Mouse (Mus musculus) MEL (cell line): ENCODE measurements around the gene Casc3.

Experiments used
- CTCF ChIP-seq, 3 experiments: IDR thresholded peaks in 2 of 3; conservative IDR thresholded peaks in 1 of 3; 2 replicates each; pipeline ENCODE4 v1.5.1; 2011 to 2012; ENCODE audit warnings: low read length in 3 of 3, low read depth in 2 of 3, mild to moderate bottlenecking in 2 of 3, improper control_type of control experiment in 1 of 3, inconsistent platforms in 1 of 3, mixed read lengths in 1 of 3, moderate library complexity in 1 of 3; ENCODE audit not compliant: control insufficient read depth in 1 of 3, insufficient read depth in 1 of 3, poor library complexity in 1 of 3, severe bottlenecking in 1 of 3
- TBP ChIP-seq: IDR thresholded peaks from 2 replicates; pipeline ENCODE4 v1.8.0; 2011; ENCODE audit warnings: low read depth, low read length, improper control_type of control experiment

GRCm38 (mm10) chr11:98762756-98763501 lies 41.8 kb upstream of the Casc3 start:
- TF ChIP-seq CTCF (IDR thresholded peaks at IDR 0.05 in 2 of 3, conservative IDR thresholded peaks at IDR 0.05 in 1 of 3; ENCODE audit: control insufficient read depth in 1 of 3, insufficient read depth in 1 of 3, low read depth in 2 of 3, low read length in 3 of 3, poor library complexity in 1 of 3, severe bottlenecking in 1 of 3), result peak; percentile 36 to 76 (median 55)
- no peak for TF ChIP-seq TBP
